Mouse (Mus musculus): ENCODE measurements around the gene Hdac5.

DNA sequence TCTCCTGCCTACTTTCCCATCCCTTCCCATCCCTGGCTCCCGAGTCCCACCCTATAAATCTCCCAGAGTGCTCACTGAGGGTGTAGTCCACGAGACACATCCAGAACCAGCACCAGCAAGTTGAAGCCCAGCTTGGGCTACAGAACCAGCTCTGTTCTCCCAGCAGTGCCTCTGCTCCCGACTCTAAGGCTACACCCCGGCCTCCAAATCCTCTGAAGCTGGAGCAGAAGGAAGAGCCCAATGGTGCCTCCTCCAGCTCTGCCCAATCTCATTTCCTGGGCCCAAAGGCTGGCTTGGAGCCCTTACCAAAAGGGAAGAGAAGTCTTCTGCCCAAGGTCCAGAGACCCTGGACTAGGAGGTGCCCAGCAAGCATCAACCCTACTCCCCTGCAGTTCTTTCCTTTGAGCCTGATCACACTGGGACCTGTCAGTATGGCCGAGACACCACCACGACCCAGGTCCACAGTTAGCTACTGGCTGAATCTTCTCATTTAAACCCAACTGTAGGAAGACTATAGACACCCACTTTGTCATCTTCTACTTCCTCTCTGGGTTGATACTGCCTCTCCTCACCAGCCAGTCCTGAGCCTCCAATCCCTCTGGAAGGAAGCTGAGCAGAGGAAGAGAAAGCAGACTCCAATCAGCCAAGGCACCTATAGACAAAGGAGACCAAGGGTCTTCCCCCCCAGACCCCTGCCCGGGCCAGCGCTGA is 8.6 kb downstream of the Hdac5 start:
- TF ChIP-seq TAL1 (conservative IDR thresholded peaks at IDR 0.05; ENCODE audit: low read depth, low read length) (no peak), CTCF (IDR thresholded peaks at IDR 0.05; ENCODE audit: low read depth, low read length) (no peak), POLR2AphosphoS5 (IDR thresholded peaks at IDR 0.05; ENCODE audit: insufficient replicate concordance, low read depth, low read length) (no peak)

Measured in G1E (cell line).